Mouse (Mus musculus): ENCODE data around the gene Ppp2r3d.

The Ppp2r3d gene

GRCm38 (mm10) chr9:124411553-124411952 lies 65.1 kb downstream of the Ppp2r3d start:
- DNase-seq (ENCODE audit: low spot score): no peak

GRCm38 (mm10) chr9:124408564-124408963 lies 68.1 kb downstream of the Ppp2r3d start:
- no peak for DNase-seq (ENCODE audit: low spot score)

Data from embryo, embryonic 10 days (tissue).